In genomic region chr10:76062439-76062838, GRCm38 (mm10) we compare ENCODE assay signal across 24 mouse cellular contexts. TPM values are rescaled to one million over a fixed set of nuclear protein-coding genes. Genes with fewer than 3 reads are reported as not detected.
DNase-seq lines count a peak whose midpoint lies in the region; ATAC-seq and TF ChIP-seq lines count a peak whose summit lies in the region.
"Had no signal": no experiment of that assay in that cellular context is flagged by ENCODE, and none has a peak within 500 bp of the region (broad histone marks: within the 10 kb centered on the region; RNA-seq: fewer than 3 reads in every experiment).

No protein-coding gene starts in this region.

- no peak for ATAC-seq in intestine, embryonic 14.5 days (replicated peaks; ENCODE audit: low FRiP score, low TSS enrichment, low read depth)
- no peak for ATAC-seq in intestine, embryonic 15.5 days
- ATAC-seq in lung, embryonic 14.5 days (ENCODE audit: insufficient read depth) = no peak
- no peak for ATAC-seq in Patski
- no peak for ATAC-seq in forebrain, embryonic 13.5 days
- ATAC-seq: CD4-positive, CD25-positive, alpha-beta regulatory T cell, adult 4 months; forebrain, embryonic 16.5 days had no signal

- H3K36me3 ChIP-seq in intestine, embryonic 14.5 days (ENCODE audit: control insufficient read depth, insufficient read depth, low read length) = no peaks in the 10 kb centered on the region
- no peaks in the 10 kb centered on the region for H3K36me3 ChIP-seq in intestine, embryonic 15.5 days
- H3K36me3 ChIP-seq in lung, embryonic 14.5 days (ENCODE audit: insufficient read depth) = no peaks in the 10 kb centered on the region
- no peaks in the 10 kb centered on the region for H3K36me3 ChIP-seq in forebrain, embryonic 13.5 days (ENCODE audit: poor library complexity, severe bottlenecking)
- H3K36me3 ChIP-seq: embryonic facial prominence, embryonic 12.5 days; heart, embryonic 12.5 days; hindbrain, embryonic 10.5 days had no signal

- WGBS in intestine, embryonic 14.5 days = 93% methylated on average over 5 of the region's 5 CpGs
- WGBS in intestine, embryonic 15.5 days = 92% methylated on average over 5 of the region's 5 CpGs
- 88% methylated on average over 5 of the region's 5 CpGs for WGBS in lung, embryonic 14.5 days
- 90% methylated on average over 5 of the region's 5 CpGs for WGBS in forebrain, embryonic 13.5 days

- in situ Hi-C loops in Patski (cut with MboI; ENCODE audit: low pct_unique_long_range_greater_than_20kb) = no loop called here

- H3K4me1 ChIP-seq in intestine, embryonic 14.5 days (replicated peaks; ENCODE audit: control insufficient read depth, insufficient read depth, low read length) = no peaks in the 10 kb centered on the region
- H3K4me1 ChIP-seq in intestine, embryonic 15.5 days (replicated peaks) = no peaks in the 10 kb centered on the region
- no peaks in the 10 kb centered on the region for H3K4me1 ChIP-seq in lung, embryonic 14.5 days (ENCODE audit: insufficient read depth)
- H3K4me1 ChIP-seq in forebrain, embryonic 13.5 days = no peaks in the 10 kb centered on the region
- H3K4me1 ChIP-seq: embryonic facial prominence, embryonic 12.5 days; heart, embryonic 12.5 days; hindbrain, embryonic 10.5 days had no signal

- CTCF ChIA-PET in Patski (lab: Charles Lee) = interaction anchor here (1.2 kb wide), 1 partner anchor 58 kb away, joined by 4 read pairs; no protein-coding TSS in a partner anchor

- no peaks in the 10 kb centered on the region for H3K9me3 ChIP-seq in intestine, embryonic 14.5 days (ENCODE audit: control insufficient read depth, low read length)
- H3K9me3 ChIP-seq in intestine, embryonic 15.5 days = no peaks in the 10 kb centered on the region
- no peaks in the 10 kb centered on the region for H3K9me3 ChIP-seq in lung, embryonic 14.5 days (ENCODE audit: low read depth, low read length)
- H3K9me3 ChIP-seq in forebrain, embryonic 13.5 days (replicated peaks) = no peaks in the 10 kb centered on the region
- H3K9me3 ChIP-seq: embryonic facial prominence, embryonic 12.5 days; heart, embryonic 12.5 days had no signal

- TF ChIP-seq CTCF in lung, embryonic 14.5 days (IDR thresholded peaks at IDR 0.05; ENCODE audit: low read depth) = 0 out of 2 replicates have a peak, but pooled peaks have one; percentile 3
- TF ChIP-seq CTCF in Patski (IDR thresholded peaks at IDR 0.05) = peak; percentile 38

- H3K4me3 ChIP-seq in intestine, embryonic 14.5 days (ENCODE audit: low read depth, low read length) = no peak overlapping the region
- no peak overlapping the region for H3K4me3 ChIP-seq in intestine, embryonic 15.5 days (replicated peaks)
- H3K4me3 ChIP-seq in lung, embryonic 14.5 days (ENCODE audit: low read depth, low read length) = no peak overlapping the region
- H3K4me3 ChIP-seq in forebrain, embryonic 13.5 days = no peak overlapping the region
- H3K4me3 ChIP-seq: embryonic facial prominence, embryonic 12.5 days; heart, embryonic 12.5 days; hindbrain, embryonic 10.5 days had no signal

- DNase-seq in intestine, embryonic 14.5 days (ENCODE audit: low spot score) = peak; percentile 7
- no peak for DNase-seq in lung, embryonic 14.5 days
- DNase-seq in lung, postnatal 25 days (ENCODE audit: low spot score) = no peak
- no peak for DNase-seq in Patski (ENCODE audit: low read depth, low spot score)
- DNase-seq in urinary bladder, postnatal 25 days (ENCODE audit: low spot score) = no peak
- DNase-seq: adrenal gland, postnatal 10 days; B cell, adult 2 months; cerebellum, adult 11 months; cerebellum, adult 8-10 months; cerebellum, postnatal 14 days; embryo, embryonic 11 days; gastrocnemius, postnatal 14 days had no signal

- H3K27me3 ChIP-seq in intestine, embryonic 14.5 days (replicated peaks; ENCODE audit: control insufficient read depth, insufficient read depth, low read length) = no peaks in the 10 kb centered on the region
- H3K27me3 ChIP-seq in intestine, embryonic 15.5 days (replicated peaks) = no peaks in the 10 kb centered on the region
- no peaks in the 10 kb centered on the region for H3K27me3 ChIP-seq in lung, embryonic 14.5 days (ENCODE audit: insufficient read depth, low read length)
- H3K27me3 ChIP-seq in Patski = no peaks in the 10 kb centered on the region
- no peaks in the 10 kb centered on the region for H3K27me3 ChIP-seq in forebrain, embryonic 13.5 days
- H3K27me3 ChIP-seq: embryonic facial prominence, embryonic 12.5 days; heart, embryonic 12.5 days had no signal

- no peak overlapping the region for H3K9ac ChIP-seq in intestine, embryonic 14.5 days (ENCODE audit: low read length)
- no peak overlapping the region for H3K9ac ChIP-seq in intestine, embryonic 15.5 days
- H3K9ac ChIP-seq in lung, embryonic 14.5 days = no peak overlapping the region
- H3K9ac ChIP-seq in forebrain, embryonic 13.5 days = no peak overlapping the region
- H3K9ac ChIP-seq: embryonic facial prominence, embryonic 12.5 days; heart, embryonic 12.5 days; hindbrain, embryonic 14.5 days had no signal

- no peak overlapping the region for H3K27ac ChIP-seq in intestine, embryonic 14.5 days (ENCODE audit: low read depth)
- no peak overlapping the region for H3K27ac ChIP-seq in intestine, embryonic 15.5 days
- no peak overlapping the region for H3K27ac ChIP-seq in lung, embryonic 14.5 days (ENCODE audit: low read depth)
- H3K27ac ChIP-seq in forebrain, embryonic 13.5 days = no peak overlapping the region
- H3K27ac ChIP-seq: embryonic facial prominence, embryonic 12.5 days; hindbrain, embryonic 10.5 days; hindbrain, embryonic 14.5 days had no signal

- no peak overlapping the region for H3K4me2 ChIP-seq in intestine, embryonic 14.5 days (ENCODE audit: low read length)
- H3K4me2 ChIP-seq in intestine, embryonic 15.5 days (replicated peaks) = no peak overlapping the region
- no peak overlapping the region for H3K4me2 ChIP-seq in lung, embryonic 14.5 days
- no peak overlapping the region for H3K4me2 ChIP-seq in forebrain, embryonic 13.5 days
- H3K4me2 ChIP-seq: embryonic facial prominence, embryonic 12.5 days; heart, embryonic 12.5 days; hindbrain, embryonic 14.5 days had no signal

- POLR2A ChIA-PET in Patski (lab: Charles Lee) = no interaction called here

RNA-seq across cellular contexts. Expression of gene Zfp280b, which starts 30.0 kb away (rescaled TPM):
- 25.2 and 26.7 TPM in 2 replicates for polyA plus RNA-seq in intestine, embryonic 14.5 days (2014; fragmentation: Nextera tagmentation; extraction: Ambion mirVana)
- polyA plus RNA-seq in intestine, embryonic 15.5 days (2015; fragmentation: Nextera tagmentation; extraction: Ambion mirVana) = 18.6 and 18.9 TPM in 2 replicates
- polyA plus RNA-seq in lung, embryonic 14.5 days (2014; fragmentation: Nextera tagmentation; extraction: Ambion mirVana) = 24.9 and 26.2 TPM in 2 replicates
- polyA plus RNA-seq in Patski (2021) = 8.9 TPM
- 15.7 and 16.1 TPM in 2 replicates for polyA plus RNA-seq in forebrain, embryonic 13.5 days (2015; fragmentation: Nextera tagmentation; extraction: Ambion mirVana)

RNA-seq across cellular contexts. Expression of gene Slc5a4b, which starts 48.3 kb away (rescaled TPM):
- polyA plus RNA-seq in intestine, embryonic 14.5 days (2014; fragmentation: Nextera tagmentation; extraction: Ambion mirVana) = not detected in 2 replicates
- 0.36 and 0.52 TPM in 2 replicates for polyA plus RNA-seq in intestine, embryonic 15.5 days (2015; fragmentation: Nextera tagmentation; extraction: Ambion mirVana)
- not detected in 2 replicates for polyA plus RNA-seq in lung, embryonic 14.5 days (2014; fragmentation: Nextera tagmentation; extraction: Ambion mirVana)
- not detected for polyA plus RNA-seq in Patski (2021)
- not detected in 2 replicates for polyA plus RNA-seq in forebrain, embryonic 13.5 days (2015; fragmentation: Nextera tagmentation; extraction: Ambion mirVana)
- polyA plus RNA-seq: brain, embryonic 14.5 days; forebrain, embryonic 11.5 days; forebrain, embryonic 16.5 days; frontal cortex, adult 2 months; heart, embryonic 12.5 days; heart, embryonic 16.5 days; hindbrain, embryonic 10.5 days; hindbrain, embryonic 14.5 days had no signal
